Comparison of ENCODE assay signal across 9 mouse cellular contexts in the genomic region with DNA sequence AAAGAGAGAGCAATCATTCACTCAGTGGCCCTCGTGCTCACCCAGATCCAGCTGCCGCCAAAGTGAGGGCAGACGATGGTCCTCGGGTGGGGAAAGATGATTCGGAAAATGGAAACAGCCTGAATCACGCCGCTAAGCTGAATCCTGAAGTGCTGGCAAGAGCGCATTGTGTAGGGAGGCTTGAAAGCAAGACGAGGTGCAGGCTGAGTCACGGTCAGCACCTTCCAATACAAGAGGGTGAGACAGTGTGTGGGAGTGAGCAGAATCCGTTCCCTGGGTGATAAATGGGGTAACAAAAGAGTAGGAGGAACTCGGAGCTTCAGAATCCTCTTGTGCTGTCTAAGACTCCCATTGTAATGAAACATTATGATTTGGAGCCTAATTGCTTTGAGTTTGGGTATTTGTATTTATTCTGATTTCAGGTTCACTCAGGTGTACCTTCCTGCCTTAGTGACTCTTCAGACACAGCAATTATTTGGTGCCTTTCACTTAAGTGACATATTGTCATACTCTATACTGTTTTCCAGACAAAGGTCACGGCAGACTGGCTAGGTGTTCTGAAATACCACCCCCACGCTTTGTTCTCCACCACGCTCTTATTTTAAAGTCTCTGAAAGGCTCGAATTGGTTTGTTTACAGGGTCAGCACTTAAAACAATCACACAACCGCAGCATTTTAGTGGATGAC.
A peak's percentile ranks its signal among the peaks of the same experiment; 100 is the strongest.
DNase-seq lines count a peak whose midpoint lies in the region; ATAC-seq and TF ChIP-seq lines count a peak whose summit lies in the region.
"Had no signal": no experiment of that assay in that cellular context is flagged by ENCODE, and none has a peak within 500 bp of the region (broad histone marks: within the 10 kb centered on the region; RNA-seq: fewer than 3 reads in every experiment).

No protein-coding gene starts in this region.

- H3K9me3 ChIP-seq in hindbrain, embryonic 11.5 days (ENCODE audit: control insufficient read depth, low read length), result no peaks in the 10 kb centered on the region
- H3K9me3 ChIP-seq in lung, postnatal 0 days (ENCODE audit: low read length), result no peaks in the 10 kb centered on the region
- no peaks in the 10 kb centered on the region for H3K9me3 ChIP-seq in liver, embryonic 11.5 days (ENCODE audit: control insufficient read depth, low read length)

- peak overlapping the region; percentile 33 for H3K4me3 ChIP-seq in lung, adult 2 months (replicated peaks; ENCODE audit: extremely low read depth, low read depth, low read length)
- H3K4me3 ChIP-seq in hindbrain, embryonic 11.5 days (ENCODE audit: low read depth, low read length), result no peak overlapping the region
- no peak overlapping the region for H3K4me3 ChIP-seq in lung, postnatal 0 days (ENCODE audit: low read depth, low read length)
- no peak overlapping the region for H3K4me3 ChIP-seq in liver, embryonic 11.5 days (ENCODE audit: low read depth, low read length)

- H3K36me3 ChIP-seq in hindbrain, embryonic 11.5 days (ENCODE audit: control insufficient read depth, insufficient read depth, low read length), result no peaks in the 10 kb centered on the region
- no peaks in the 10 kb centered on the region for H3K36me3 ChIP-seq in lung, postnatal 0 days (ENCODE audit: insufficient read depth, low read length)
- H3K36me3 ChIP-seq in liver, embryonic 11.5 days (ENCODE audit: control insufficient read depth, insufficient read depth, low read length), result no peaks in the 10 kb centered on the region

- 41% methylated on average over 17 of the region's 17 CpGs for WGBS in lung, adult 2 months
- 43% methylated on average over 17 of the region's 17 CpGs for WGBS in hindbrain, embryonic 11.5 days
- WGBS in lung, postnatal 0 days, result 26% methylated on average over 17 of the region's 17 CpGs
- WGBS in liver, embryonic 11.5 days, result 63% methylated on average over 17 of the region's 17 CpGs

- TF ChIP-seq EP300 in lung, postnatal 0 days (IDR thresholded peaks at IDR 0.05), result no peak

- no peak overlapping the region for H3K27ac ChIP-seq in hindbrain, embryonic 11.5 days (ENCODE audit: low read depth, low read length)
- peak overlapping the region; percentile 81 for H3K27ac ChIP-seq in lung, postnatal 0 days (ENCODE audit: low read length)
- H3K27ac ChIP-seq in liver, embryonic 11.5 days (ENCODE audit: low read depth, low read length), result no peak overlapping the region

- ATAC-seq in hindbrain, embryonic 11.5 days (ENCODE audit: low FRiP score), result peak; percentile 49; the same call in 1 of the 2 replicates
- ATAC-seq in lung, postnatal 0 days, result peak; percentile 81
- no peak for ATAC-seq in liver, embryonic 11.5 days (replicated peaks; ENCODE audit: low FRiP score)

- no peak overlapping the region for H3K9ac ChIP-seq in hindbrain, embryonic 11.5 days (ENCODE audit: low read depth, low read length)
- H3K9ac ChIP-seq in lung, postnatal 0 days (replicated peaks; ENCODE audit: low read depth), result 0 out of 2 replicates have a peak overlapping the region, but pooled peaks have one; percentile 19
- no peak overlapping the region for H3K9ac ChIP-seq in liver, embryonic 11.5 days (ENCODE audit: low read depth, low read length)

- no peak for TF ChIP-seq CTCF in lung, adult 2 months (IDR thresholded peaks at IDR 0.05; ENCODE audit: insufficient read depth, low read length)
- TF ChIP-seq CTCF in lung, postnatal 0 days (IDR thresholded peaks at IDR 0.05), result no peak

- H3K4me1 ChIP-seq in lung, adult 2 months (ENCODE audit: control insufficient read depth, insufficient read depth, low read length), result peaks cover 2% of the 10 kb centered on the region; the same call in 1 of the 2 replicates
- H3K4me1 ChIP-seq in hindbrain, embryonic 11.5 days (replicated peaks; ENCODE audit: control insufficient read depth, insufficient read depth, low read length), result no peaks in the 10 kb centered on the region
- no peaks in the 10 kb centered on the region for H3K4me1 ChIP-seq in lung, postnatal 0 days (ENCODE audit: insufficient read depth, low read depth, low read length)
- H3K4me1 ChIP-seq in liver, embryonic 11.5 days (replicated peaks; ENCODE audit: control insufficient read depth, insufficient read depth, low read length), result no peaks in the 10 kb centered on the region

- no peaks in the 10 kb centered on the region for H3K27me3 ChIP-seq in hindbrain, embryonic 11.5 days (ENCODE audit: control insufficient read depth, insufficient read depth, low read length)
- H3K27me3 ChIP-seq in lung, postnatal 0 days (replicated peaks; ENCODE audit: insufficient read depth, low read length), result no peaks in the 10 kb centered on the region
- H3K27me3 ChIP-seq in liver, embryonic 11.5 days (replicated peaks; ENCODE audit: control insufficient read depth, insufficient read depth, low read length), result no peaks in the 10 kb centered on the region

- DNase-seq in lung, adult 2 months, result no peak
- DNase-seq in lung, postnatal 10 days, result no peak
- DNase-seq in hindbrain, embryonic 11.5 days (ENCODE audit: low spot score), result peak; percentile 10
- DNase-seq in lung, postnatal 0 days (ENCODE audit: low spot score), result peak; percentile 67
- peak; percentile 90 for DNase-seq in telencephalon, adult 2 months (ENCODE audit: low read depth, low spot score)
- no peak for DNase-seq in liver, embryonic 11.5 days (ENCODE audit: low spot score)
- DNase-seq in ovary, postnatal 36 days (ENCODE audit: low spot score), result no peak
- DNase-seq: heart, adult 11 months; kidney, postnatal 10 days had no signal

- H3K4me2 ChIP-seq in hindbrain, embryonic 11.5 days (replicated peaks; ENCODE audit: low read depth, low read length), result no peak overlapping the region
- H3K4me2 ChIP-seq in lung, postnatal 0 days (replicated peaks; ENCODE audit: low read depth, low read length), result peak overlapping the region; percentile 32
- no peak overlapping the region for H3K4me2 ChIP-seq in liver, embryonic 11.5 days

- peak; percentile 46; the same call in 1 of the 2 replicates for TF ChIP-seq POLR2A in lung, adult 2 months (IDR thresholded peaks at IDR 0.05; ENCODE audit: borderline replicate concordance, extremely low read depth, low read depth, low read length)

Comparison
In these comparisons a context has a peak if more than half of its experiments do, and no peak if none do; other contexts are left out.
1. DNase-seq: peak in hindbrain, embryonic 11.5 days (single experiment), lung, postnatal 0 days (single experiment) and telencephalon, adult 2 months (single experiment); none in lung, adult 2 months (single experiment), lung, postnatal 10 days (single experiment), liver, embryonic 11.5 days (single experiment) and ovary, postnatal 36 days (single experiment).